Mouse (Mus musculus) heart, postnatal 0 days (tissue): ENCODE data around the gene Map3k3.

Experiments used
- CTCF ChIP-seq: IDR thresholded peaks from 2 replicates; pipeline ENCODE4 v1.5.1; 2016; ENCODE audit warnings: antibody characterized with exemption, control low read depth, low read depth
- EP300 ChIP-seq: IDR thresholded peaks from 2 replicates; pipeline ENCODE4 v1.6.1; 2016; ENCODE audit warnings: antibody characterized with exemption, low read depth

DNA sequence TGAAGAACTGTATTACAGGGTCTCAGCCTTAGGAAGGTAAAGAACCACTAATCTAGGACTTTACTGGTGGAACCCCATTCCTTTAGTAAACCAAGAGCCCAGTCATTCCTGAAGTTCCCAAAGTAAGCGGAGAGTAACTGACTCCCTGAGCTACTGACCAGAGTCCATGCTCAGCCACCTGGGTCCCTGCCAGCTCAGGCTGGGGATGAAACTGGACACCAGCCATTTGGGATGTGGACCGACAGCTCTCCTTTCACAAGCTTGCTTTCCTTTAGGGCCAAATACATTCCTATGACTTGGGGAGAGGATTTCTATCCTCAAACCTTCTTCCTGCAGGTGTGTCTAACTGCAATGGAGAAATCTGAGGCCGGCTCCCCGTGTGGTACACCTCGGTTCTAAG lies 90.0 kb downstream of the Map3k3 start:
- no peak for TF ChIP-seq EP300
- no peak for TF ChIP-seq CTCF
